Mouse (Mus musculus) thymus, adult 2 months (tissue): ENCODE results near the gene Clpsl2. TPM values are rescaled to one million over a fixed set of nuclear protein-coding genes. Genes with fewer than 3 reads are reported as not detected.

Experiments used
- DNase-seq: peaks from one replicate; pipeline ENCODE4 v3.0.0; 2021
- H3K27ac ChIP-seq: fragments of 200-500 bp; 2 replicates; pipeline ENCODE4 v1.5.1; 2012; ENCODE audit warnings: low read length, control low read depth; ENCODE audit not compliant: control insufficient read depth, insufficient read depth
- H3K27me3 ChIP-seq: fragments of 200-500 bp; 2 replicates; pipeline ENCODE4 v1.6.1; 2012; ENCODE audit warnings: mild to moderate bottlenecking, low read length, moderate library complexity, mixed read lengths; ENCODE audit not compliant: control insufficient read depth, insufficient read depth
- H3K36me3 ChIP-seq: fragments of 200-500 bp; 2 replicates; pipeline ENCODE4 v1.6.1; 2012; ENCODE audit warnings: mild to moderate bottlenecking, low read length, moderate library complexity; ENCODE audit not compliant: control insufficient read depth, insufficient read depth
- H3K4me1 ChIP-seq: fragments of 200-500 bp; replicated peaks from 2 replicates; pipeline ENCODE4 v1.6.1; 2012; ENCODE audit warnings: low read length; ENCODE audit not compliant: control insufficient read depth, insufficient read depth
- H3K4me3 ChIP-seq: fragments of 200-500 bp; 2 replicates; pipeline ENCODE4 v1.5.1; 2012; ENCODE audit warnings: mild to moderate bottlenecking, low read length, control low read depth, moderate library complexity; ENCODE audit not compliant: control insufficient read depth, insufficient read depth
- CTCF ChIP-seq: fragments of 200-500 bp; IDR thresholded peaks from 2 replicates; pipeline ENCODE4 v1.5.1; 2012; ENCODE audit warnings: mild to moderate bottlenecking, control low read depth, low read length, moderate library complexity, borderline replicate concordance; ENCODE audit not compliant: control insufficient read depth, poor library complexity, insufficient read depth; ENCODE audit errors: extremely low read depth
- POLR2A ChIP-seq: fragments of 200-500 bp; IDR thresholded peaks from 2 replicates; pipeline ENCODE4 v1.6.1; 2012; ENCODE audit warnings: mild to moderate bottlenecking, low read length, control low read depth, moderate library complexity; ENCODE audit not compliant: control insufficient read depth, poor library complexity, insufficient read depth; ENCODE audit errors: extremely low read depth
- WGBS: fragments of 180-500 bp; shearing (Covaris S2); methylation state at CpG from one replicate; pipeline ENCODE4 v1.1.7; 2018; 5-methylcytosine and 5-hydroxymethylcytosine counted together
- polyA plus RNA-seq: library from polyadenylated mRNA; depleted of rRNA; stranded (reverse); fragments of >200 nt; gene quantifications from 2 replicates; pipeline ENCODE4 v1.2.3, GENCODE M21; 2012

Clpsl2 gene
- polyA plus RNA-seq, 1 experiment: not detected

DNA sequence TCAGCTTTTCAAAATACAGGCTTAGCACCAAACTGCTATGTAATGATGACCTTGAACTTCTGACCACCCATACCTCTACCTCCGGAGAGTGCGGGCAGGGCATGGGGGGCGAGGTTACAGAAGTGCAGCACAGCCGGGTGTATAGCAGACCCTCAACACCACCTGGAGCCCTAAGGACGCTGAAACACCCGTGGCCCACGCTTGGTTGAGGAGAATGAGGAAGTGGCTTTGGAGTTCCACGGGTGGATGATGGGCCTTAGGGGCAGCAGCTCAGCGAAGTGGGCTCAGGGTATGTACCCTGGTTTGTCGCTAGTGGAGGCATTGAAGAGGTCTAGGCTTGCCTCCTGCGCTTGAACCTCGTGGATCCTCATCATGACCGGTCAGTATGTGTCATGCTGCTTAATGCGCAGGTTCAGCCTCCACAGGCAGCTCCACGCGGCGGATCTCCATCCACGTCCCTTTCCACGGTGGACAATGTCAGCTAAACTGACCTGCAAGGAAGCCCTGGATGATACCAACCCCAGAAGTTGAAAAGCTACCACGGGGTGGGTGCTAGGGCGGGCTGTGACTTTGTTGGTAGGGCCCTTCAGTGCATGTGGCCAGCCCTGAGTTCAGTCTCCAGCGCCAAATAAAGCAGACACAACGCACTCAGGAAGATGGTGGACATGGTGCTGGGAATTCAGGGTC lies 25.1 kb upstream of the Clpsl2 start:
- Histone ChIP-seq H3K36me3 (no peaks in the 10 kb centered on the region), H3K4me1 (peaks cover 48% of the 10 kb centered on the region), H3K27ac (peak overlapping the region; percentile 83), H3K4me3 (peak overlapping the region; percentile 70), H3K27me3 (no peaks in the 10 kb centered on the region)
- no peak for TF ChIP-seq CTCF
- no peak for TF ChIP-seq POLR2A
- peak; percentile 51 for DNase-seq
- WGBS: 41% methylated on average over 23 of the region's 23 CpGs

DNA sequence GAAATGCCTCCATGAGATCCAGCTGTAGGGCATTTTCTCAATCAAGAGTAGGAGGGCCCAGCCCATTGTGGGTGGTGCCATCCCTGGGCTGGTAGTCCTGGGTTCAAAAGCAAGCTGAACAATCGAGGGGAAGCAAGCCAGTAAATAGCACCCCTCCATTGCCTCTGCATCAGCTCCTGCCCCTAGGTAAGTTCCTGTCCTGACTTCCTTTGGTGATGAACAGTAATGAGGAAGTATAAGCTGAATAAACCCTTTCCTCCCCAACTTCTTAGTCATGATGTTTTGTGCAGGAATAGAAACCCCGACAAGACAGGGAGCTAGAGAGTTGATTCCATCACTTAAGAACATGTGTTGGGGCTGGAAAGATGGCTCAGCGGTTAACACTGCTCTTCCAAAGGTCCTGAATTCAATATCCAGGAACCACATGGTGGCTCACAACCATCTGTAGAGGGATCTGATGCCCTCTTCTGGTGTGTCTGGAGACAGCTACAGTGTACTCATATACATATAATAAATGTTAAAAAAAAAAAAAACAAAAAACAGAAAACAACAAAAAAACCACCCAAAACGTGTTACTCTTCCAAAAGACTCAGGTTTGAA lies 24.3 kb upstream of the Clpsl2 start:
- no peaks in the 10 kb centered on the region for H3K36me3 ChIP-seq
- no peaks in the 10 kb centered on the region for H3K27me3 ChIP-seq
- H3K27ac ChIP-seq: peak overlapping the region; percentile 83
- peak overlapping the region; percentile 70 for H3K4me3 ChIP-seq
- DNase-seq: no peak
- WGBS: 37% methylated on average over 4 of the region's 4 CpGs
- peaks cover 45% of the 10 kb centered on the region for H3K4me1 ChIP-seq
- no peak for TF ChIP-seq CTCF
- no peak for TF ChIP-seq POLR2A

DNA sequence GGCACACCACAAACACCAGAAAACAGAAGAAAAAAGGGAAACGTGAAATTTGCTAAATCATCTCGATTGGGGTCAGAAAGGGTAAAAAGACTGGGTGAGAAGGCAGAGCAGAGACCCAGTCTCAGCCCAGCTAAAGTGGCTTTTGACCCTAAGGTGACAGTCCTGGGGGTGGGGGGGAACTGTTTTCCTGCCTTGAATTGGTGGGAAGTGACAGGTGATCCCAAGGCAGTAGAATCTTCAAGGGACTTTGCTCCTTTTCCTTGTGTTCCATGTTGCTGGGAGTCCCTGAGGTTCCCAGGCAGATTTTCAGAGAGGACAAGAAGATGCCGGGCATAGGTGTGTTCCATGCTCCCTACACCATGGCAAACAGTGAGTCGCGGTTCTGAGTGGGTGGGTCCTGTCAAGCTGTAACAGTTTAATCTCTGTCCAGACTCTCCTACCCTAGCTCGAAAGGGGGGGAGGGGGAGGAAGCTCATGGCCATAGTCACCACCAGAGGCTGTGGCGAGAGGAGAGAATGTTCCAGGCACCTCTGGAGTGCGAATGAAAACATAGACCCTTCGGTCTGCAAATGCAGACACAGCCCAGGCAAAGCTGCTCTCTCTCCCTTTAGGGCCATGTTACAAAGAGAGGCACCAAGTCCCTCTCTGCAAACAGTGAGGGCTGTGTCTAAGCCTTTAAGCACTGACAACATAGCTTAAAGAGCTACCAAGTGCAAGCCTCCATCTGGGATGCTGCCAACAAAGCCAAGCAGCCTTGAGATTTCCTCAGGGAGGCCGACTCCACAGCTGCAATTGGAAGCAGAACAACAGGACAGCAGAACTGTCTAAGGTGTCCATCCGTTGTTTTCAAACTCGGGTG lies 21.8 kb upstream of the Clpsl2 start:
- Histone ChIP-seq H3K27ac (no peak overlapping the region), H3K36me3 (no peaks in the 10 kb centered on the region), H3K4me1 (peaks cover 24% of the 10 kb centered on the region), H3K4me3 (no peak overlapping the region), H3K27me3 (no peaks in the 10 kb centered on the region)
- no peak for DNase-seq
- TF ChIP-seq POLR2A (no peak), CTCF (no peak)
- 25% methylated on average over 12 of the region's 12 CpGs for WGBS

DNA sequence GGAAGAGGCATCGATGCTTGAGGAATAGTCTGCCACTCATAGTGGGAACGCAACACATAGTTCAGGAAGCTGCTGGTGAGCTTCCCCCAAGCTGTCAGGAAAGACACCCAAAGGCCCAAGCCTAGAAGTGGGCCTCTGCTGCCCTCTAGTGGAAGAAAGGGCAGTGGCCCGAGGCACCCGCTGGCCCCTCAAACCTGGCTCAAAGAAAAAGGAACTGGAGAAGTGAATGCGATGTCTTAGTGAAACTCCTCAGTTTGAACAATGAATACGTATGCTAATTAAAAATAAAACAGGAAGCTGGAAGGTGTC lies 21.2 kb upstream of the Clpsl2 start:
- DNase-seq: peak; percentile 90
- WGBS: 2% methylated on average over 6 of the region's 6 CpGs
- Histone ChIP-seq H3K4me3 (no peak overlapping the region), H3K27me3 (no peaks in the 10 kb centered on the region), H3K36me3 (no peaks in the 10 kb centered on the region), H3K4me1 (peaks cover 24% of the 10 kb centered on the region), H3K27ac (no peak overlapping the region)
- TF ChIP-seq CTCF (peak; percentile 98), POLR2A (no peak)

DNA sequence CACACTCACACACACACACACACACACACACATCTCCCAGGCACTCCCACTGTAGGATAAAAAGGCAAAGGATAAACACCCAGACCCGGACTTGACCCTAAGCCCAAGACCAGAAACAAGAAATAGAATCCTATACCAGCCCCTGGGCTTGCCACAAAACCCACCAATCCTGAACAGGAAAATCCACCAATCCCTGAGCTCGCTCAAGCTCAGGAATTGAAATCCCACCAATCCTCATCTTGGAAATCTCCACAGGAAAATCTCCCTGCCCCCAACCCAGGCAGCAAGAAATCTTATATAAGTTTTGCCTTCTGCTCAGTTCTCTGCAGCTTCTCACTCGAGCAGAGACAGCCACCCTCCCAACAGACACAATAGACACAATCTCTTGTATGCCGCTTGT lies 20.1 kb upstream of the Clpsl2 start:
- no peak for DNase-seq
- no peak overlapping the region for H3K4me3 ChIP-seq
- 89% methylated on average over 4 of the region's 4 CpGs for WGBS

DNA sequence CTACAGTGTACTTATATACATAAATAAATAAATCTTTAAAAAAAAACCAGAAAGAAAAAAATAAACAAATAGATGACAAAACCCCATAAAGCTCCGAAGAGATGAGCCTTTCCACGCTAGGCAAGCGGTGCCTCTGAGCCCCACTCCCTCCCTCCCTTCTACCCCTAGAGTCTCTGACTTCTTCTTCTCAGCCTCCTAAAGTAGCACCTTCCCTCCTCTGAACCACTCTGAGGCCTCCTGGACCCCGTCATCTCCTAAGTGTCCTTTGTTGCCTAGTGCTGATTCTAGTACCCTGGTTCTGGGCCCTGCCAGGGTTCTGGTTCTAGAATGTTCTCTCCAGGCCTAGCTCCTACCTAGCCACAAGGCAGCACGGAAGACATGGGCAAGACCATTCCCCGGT lies 18.7 kb upstream of the Clpsl2 start, which contains the start of gene Armc12:
TSS of gene Armc12 (plus strand) at position 301 of the 400 bp plus-strand sequence.
- Histone ChIP-seq H3K36me3 (no peaks in the 10 kb centered on the region), H3K27me3 (no peaks in the 10 kb centered on the region), H3K4me1 (peaks cover 10% of the 10 kb centered on the region), H3K4me3 (no peak within 1 kb of the TSS), H3K27ac (no peak within 1 kb of the TSS)
- no peak for DNase-seq
- TF ChIP-seq POLR2A: no peak
- no peak for TF ChIP-seq CTCF
- WGBS: 98% methylated on average over 6 of the region's 6 CpGs

More for the DNA sequence above, 20.1 kb upstream of the Clpsl2 start:
- Histone ChIP-seq H3K27me3 (no peaks in the 10 kb centered on the region), H3K36me3 (no peaks in the 10 kb centered on the region), H3K27ac (no peak overlapping the region), H3K4me1 (peaks cover 21% of the 10 kb centered on the region)
- no peak for TF ChIP-seq POLR2A
- TF ChIP-seq CTCF: no peak
